Mouse (Mus musculus) liver, embryonic 14.5 days (tissue): Measurements from ENCODE around the gene Lrrn2.

Experiments
- CTCF ChIP-seq: IDR thresholded peaks from 2 replicates; pipeline ENCODE4 v1.5.1; 2016; ENCODE audit warnings: antibody characterized with exemption, low read depth, control low read depth
- EP300 ChIP-seq: IDR thresholded peaks from 2 replicates; pipeline ENCODE4 v1.6.1; 2016; ENCODE audit warnings: antibody characterized with exemption, low read depth

DNA sequence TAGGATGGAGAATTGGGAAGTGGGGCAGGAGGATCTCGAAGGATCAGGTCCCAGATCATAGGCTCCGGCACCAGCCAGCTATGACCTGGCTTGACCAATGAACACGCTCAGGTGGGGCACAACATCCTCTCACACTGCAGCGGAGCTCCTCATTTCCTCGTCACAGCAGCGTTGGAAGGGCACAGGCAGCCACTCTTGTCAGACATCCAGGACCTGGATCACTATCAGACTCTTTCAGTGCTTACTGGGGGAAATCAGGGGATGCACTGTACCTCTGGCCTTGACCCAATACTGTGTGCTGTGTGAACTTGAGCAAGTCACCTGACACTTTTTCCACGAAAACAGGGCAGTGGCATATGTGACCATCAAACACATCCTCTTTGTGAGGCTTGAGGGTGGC lies 45.2 kb downstream of the Lrrn2 start:
- TF ChIP-seq EP300 (no peak), CTCF (no peak)
